Mouse (Mus musculus) cerebellum, adult 2 months (tissue): ENCODE results near the gene Strn4.

ENCODE experiments used
- CTCF ChIP-seq: fragments of 200-500 bp; IDR thresholded peaks from 2 replicates; pipeline ENCODE4 v1.5.1; 2011; ENCODE audit warnings: low read depth, mild to moderate bottlenecking, control low read depth, low read length, moderate library complexity, borderline replicate concordance; ENCODE audit not compliant: insufficient read depth
- POLR2A ChIP-seq: fragments of 200-500 bp; IDR thresholded peaks from 2 replicates; pipeline ENCODE4 v1.6.1; 2011; ENCODE audit warnings: low read length, control low read depth, borderline replicate concordance; ENCODE audit not compliant: insufficient read depth

GRCm38 (mm10) chr7:16781555-16781815 is 34.2 kb upstream of the Strn4 start:
- TF ChIP-seq POLR2A (no peak), CTCF (no peak)
